Mouse (Mus musculus) MEL (cell line): Measurements from ENCODE around the gene Fmnl1. TPM values are rescaled to one million over a fixed set of nuclear protein-coding genes. Genes with fewer than 3 reads are reported as not detected.

ENCODE experiments used
- DNase-seq: peaks from one replicate; pipeline ENCODE4 v3.0.0; 2011; ENCODE audit warnings: low read depth, low spot score
- H3K27ac ChIP-seq: 2 replicates; pipeline ENCODE4 v1.5.1; 2012; ENCODE audit warnings: low read depth, mild to moderate bottlenecking, control low read depth, low read length, moderate library complexity; ENCODE audit not compliant: control insufficient read depth
- H3K27me3 ChIP-seq, 2 experiments: fragments of 150-350 bp in 1 of 2; sonication (generic) in 1 of 2; 2 replicates each; pipeline ENCODE4 v1.6.1; 2012; ENCODE audit warnings: low read length in 2 of 2, mild to moderate bottlenecking in 2 of 2, improper control_type of control experiment in 1 of 2, moderate library complexity in 1 of 2; ENCODE audit not compliant: insufficient read depth in 2 of 2, control insufficient read depth in 1 of 2
- H3K36me3 ChIP-seq, 2 experiments: 2 replicates each; pipeline ENCODE4 v1.6.1; 2012 to 2014; ENCODE audit warnings: low read length in 2 of 2, improper control_type of control experiment in 1 of 2, inconsistent platforms in 1 of 2, mild to moderate bottlenecking in 1 of 2; ENCODE audit not compliant: insufficient read depth in 2 of 2, control insufficient read depth in 1 of 2
- H3K4me1 ChIP-seq, 2 experiments: fragments of 150-350 bp in 1 of 2; sonication (generic) in 1 of 2; 2 replicates each; pipeline ENCODE4 v1.6.1; 2012; ENCODE audit warnings: low read length in 2 of 2, improper control_type of control experiment in 1 of 2, mild to moderate bottlenecking in 1 of 2; ENCODE audit not compliant: insufficient read depth in 2 of 2, control insufficient read depth in 1 of 2
- H3K4me3 ChIP-seq, 2 experiments: fragments of 150-350 bp in 1 of 2; sonication (generic) in 1 of 2; 2 replicates each; pipeline ENCODE4 v1.5.1; 2012; ENCODE audit warnings: low read depth in 2 of 2, low read length in 2 of 2, mild to moderate bottlenecking in 2 of 2, moderate library complexity in 2 of 2, control low read depth in 1 of 2, improper control_type of control experiment in 1 of 2; ENCODE audit not compliant: control insufficient read depth in 1 of 2, insufficient read depth in 1 of 2
- H3K79me2 ChIP-seq: 2 replicates; pipeline ENCODE4 v1.6.1; 2012; ENCODE audit warnings: mild to moderate bottlenecking, low read length, moderate library complexity; ENCODE audit not compliant: control insufficient read depth, poor library complexity, insufficient read depth
- H3K9ac ChIP-seq: 2 replicates; pipeline ENCODE4 v1.6.1; 2012; ENCODE audit warnings: low read depth, mild to moderate bottlenecking, control low read depth, low read length, moderate library complexity; ENCODE audit not compliant: control insufficient read depth, poor library complexity, severe bottlenecking
- H3K9me3 ChIP-seq: fragments of 150-350 bp; sonication (generic); replicated peaks from 2 replicates; pipeline ENCODE4 v1.6.1; 2012; ENCODE audit warnings: mild to moderate bottlenecking, low read length, improper control_type of control experiment, moderate library complexity; ENCODE audit not compliant: insufficient read depth
- BHLHE40 ChIP-seq: IDR thresholded peaks from 2 replicates; pipeline ENCODE4 v1.6.1; 2012; ENCODE audit warnings: low read depth, mild to moderate bottlenecking, inconsistent platforms, low read length, improper control_type of control experiment, borderline replicate concordance
- CHD1 ChIP-seq: IDR thresholded peaks from 2 replicates; pipeline ENCODE4 v1.6.1; 2012; ENCODE audit warnings: low read depth, mild to moderate bottlenecking, inconsistent platforms, low read length, improper control_type of control experiment
- CHD2 ChIP-seq: IDR thresholded peaks from 2 replicates; pipeline ENCODE4 v1.6.1; 2011; ENCODE audit warnings: low read length, improper control_type of control experiment
- CTCF ChIP-seq, 3 experiments: IDR thresholded peaks in 2 of 3; conservative IDR thresholded peaks in 1 of 3; 2 replicates each; pipeline ENCODE4 v1.5.1; 2011 to 2012; ENCODE audit warnings: low read length in 3 of 3, low read depth in 2 of 3, mild to moderate bottlenecking in 2 of 3, improper control_type of control experiment in 1 of 3, inconsistent platforms in 1 of 3, mixed read lengths in 1 of 3, moderate library complexity in 1 of 3; ENCODE audit not compliant: control insufficient read depth in 1 of 3, insufficient read depth in 1 of 3, poor library complexity in 1 of 3, severe bottlenecking in 1 of 3
- E2F4 ChIP-seq: IDR thresholded peaks from 2 replicates; pipeline ENCODE4 v1.6.1; 2011; ENCODE audit warnings: low read depth, low read length, improper control_type of control experiment, borderline replicate concordance
- EP300 ChIP-seq, 2 experiments: IDR thresholded peaks; 2 replicates each; pipeline ENCODE4 v1.6.1; 2011; ENCODE audit warnings: improper control_type of control experiment in 2 of 2, low read length in 2 of 2, low read depth in 1 of 2, mild to moderate bottlenecking in 1 of 2
- GABPA ChIP-seq: IDR thresholded peaks from 2 replicates; pipeline ENCODE4 v1.6.1; 2012; ENCODE audit warnings: low read depth, mild to moderate bottlenecking, inconsistent platforms, low read length, improper control_type of control experiment, moderate library complexity
- GATA1 ChIP-seq: IDR thresholded peaks from 2 replicates; pipeline ENCODE4 v1.6.1; 2011; ENCODE audit warnings: low read depth, low read length, improper control_type of control experiment
- HCFC1 ChIP-seq: IDR thresholded peaks from 2 replicates; pipeline ENCODE4 v1.6.1; 2012; ENCODE audit warnings: low read depth, mild to moderate bottlenecking, inconsistent platforms, low read length, improper control_type of control experiment, moderate library complexity
- JUND ChIP-seq: IDR thresholded peaks from 2 replicates; pipeline ENCODE4 v1.6.1; 2011; ENCODE audit warnings: low read depth, mild to moderate bottlenecking, improper control_type of control experiment, low read length
- KAT2A ChIP-seq: conservative IDR thresholded peaks from 2 replicates; pipeline ENCODE4 v1.6.1; 2012; ENCODE audit warnings: low read depth, low read length, improper control_type of control experiment, inconsistent platforms
- MAX ChIP-seq: IDR thresholded peaks from 2 replicates; pipeline ENCODE4 v1.6.1; 2011; ENCODE audit warnings: low read length, improper control_type of control experiment
- MAZ ChIP-seq: IDR thresholded peaks from 2 replicates; pipeline ENCODE4 v1.6.1; 2012; ENCODE audit warnings: low read depth, mild to moderate bottlenecking, inconsistent platforms, low read length, improper control_type of control experiment
- MXI1 ChIP-seq: IDR thresholded peaks from 2 replicates; pipeline ENCODE4 v1.6.1; 2011; ENCODE audit warnings: mild to moderate bottlenecking, low read depth, low read length, improper control_type of control experiment
- MYC ChIP-seq: IDR thresholded peaks from 2 replicates; pipeline ENCODE4 v1.6.1; 2011; ENCODE audit warnings: low read depth, mild to moderate bottlenecking, low read length, improper control_type of control experiment, moderate library complexity
- NELFE ChIP-seq: IDR thresholded peaks from 2 replicates; pipeline ENCODE4 v1.6.1; 2011; ENCODE audit warnings: low read depth, low read length, improper control_type of control experiment
- NRF1 ChIP-seq: IDR thresholded peaks from 2 replicates; pipeline ENCODE4 v1.6.1; 2014; ENCODE audit warnings: low read depth, mild to moderate bottlenecking, inconsistent platforms, low read length, improper control_type of control experiment, moderate library complexity; ENCODE audit not compliant: poor library complexity, insufficient read depth, severe bottlenecking
- POLR2A ChIP-seq, 2 experiments: IDR thresholded peaks; 2 replicates each; pipeline ENCODE4 v1.6.1; 2011 to 2012; ENCODE audit warnings: low read length in 2 of 2, mild to moderate bottlenecking in 2 of 2, control low read depth in 1 of 2, improper control_type of control experiment in 1 of 2, low read depth in 1 of 2, moderate library complexity in 1 of 2; ENCODE audit not compliant: control insufficient read depth in 1 of 2, insufficient read depth in 1 of 2, poor library complexity in 1 of 2
- POLR2AphosphoS2 ChIP-seq: IDR thresholded peaks from 2 replicates; pipeline ENCODE4 v1.6.1; 2011; ENCODE audit warnings: low read length, improper control_type of control experiment
- POLR2AphosphoS5 ChIP-seq: IDR thresholded peaks from 2 replicates; pipeline ENCODE4 v1.6.1; 2012; ENCODE audit warnings: low read depth, borderline replicate concordance, mild to moderate bottlenecking, inconsistent platforms, low read length, moderate library complexity, mixed read lengths
- RCOR1 ChIP-seq: IDR thresholded peaks from 2 replicates; pipeline ENCODE4 v1.6.1; 2012; ENCODE audit warnings: low read depth, mild to moderate bottlenecking, inconsistent platforms, low read length, improper control_type of control experiment
- SMC3 ChIP-seq: IDR thresholded peaks from 2 replicates; pipeline ENCODE4 v1.6.1; 2011; ENCODE audit warnings: low read depth, low read length, improper control_type of control experiment
- TBP ChIP-seq: IDR thresholded peaks from 2 replicates; pipeline ENCODE4 v1.8.0; 2011; ENCODE audit warnings: low read depth, low read length, improper control_type of control experiment
- TCF12 ChIP-seq: IDR thresholded peaks from 2 replicates; pipeline ENCODE4 v1.6.1; 2014; ENCODE audit warnings: low read depth, mild to moderate bottlenecking, inconsistent platforms, low read length, improper control_type of control experiment, moderate library complexity
- UBTF ChIP-seq: IDR thresholded peaks from 2 replicates; pipeline ENCODE4 v1.6.1; 2012; ENCODE audit warnings: low read depth, mild to moderate bottlenecking, inconsistent platforms, low read length, improper control_type of control experiment, moderate library complexity, borderline replicate concordance; ENCODE audit not compliant: insufficient read depth
- USF1 ChIP-seq: IDR thresholded peaks from 2 replicates; pipeline ENCODE4 v1.6.1; 2014; ENCODE audit warnings: low read depth, mild to moderate bottlenecking, inconsistent platforms, low read length, improper control_type of control experiment, moderate library complexity
- ZC3H11A ChIP-seq: IDR thresholded peaks from 2 replicates; pipeline ENCODE4 v1.6.1; 2012; ENCODE audit warnings: low read depth, mild to moderate bottlenecking, inconsistent platforms, low read length, improper control_type of control experiment
- ZMIZ1 ChIP-seq: IDR thresholded peaks from 2 replicates; pipeline ENCODE4 v1.6.1; 2012; ENCODE audit warnings: low read depth, mild to moderate bottlenecking, inconsistent platforms, low read length, improper control_type of control experiment, moderate library complexity
- ZNF384 ChIP-seq: IDR thresholded peaks from 2 replicates; pipeline ENCODE4 v1.6.1; 2012; ENCODE audit warnings: low read depth, mild to moderate bottlenecking, inconsistent platforms, low read length, improper control_type of control experiment
- polyA plus RNA-seq, 2 experiments: library from polyadenylated mRNA; stranded (reverse) in 1 of 2; unstranded in 1 of 2; fragments of >175 nt in 1 of 2; fragments of >200 nt in 1 of 2; gene quantifications; 2 replicates each; pipeline versions ENCODE4 v1.2.1 to v1.2.4; 2012; ENCODE audit warnings: low replicate concordance in 2 of 2, low read depth in 1 of 2; ENCODE audit not compliant: insufficient read length in 2 of 2, insufficient read depth in 1 of 2, missing spikeins in 1 of 2
- total RNA-seq: library from RNA; depleted of rRNA; stranded (reverse); fragments of 300-350 nt; gene quantifications from 2 replicates; pipeline ENCODE4 v1.2.3, GENCODE M21; 2012

Fmnl1 gene
- total and polyA plus RNA-seq, 3 experiments, result 1.7 to 17.2 TPM; not detected in 1

- Histone ChIP-seq H3K4me1 (peaks cover 0 to 4% of the 10 kb centered on the region in 2 experiments; a peak in 1 of 4 replicates), H3K9me3 (no peaks in the 10 kb centered on the region), H3K27ac (no peak overlapping the region), H3K36me3 (no peaks in the 10 kb centered on the region), H3K27me3 (no peaks in the 10 kb centered on the region), H3K4me3 (no peak overlapping the region), H3K9ac (no peak overlapping the region), H3K79me2 (no peaks in the 10 kb centered on the region)
- DNase-seq, result no peak
- TF ChIP-seq BHLHE40 (no peak), ZNF384 (no peak), TBP (no peak), TCF12 (no peak), UBTF (no peak), POLR2AphosphoS5 (no peak), RCOR1 (no peak), POLR2AphosphoS2 (no peak), SMC3 (no peak), E2F4 (no peak), HCFC1 (no peak), NRF1 (no peak), KAT2A (no peak), USF1 (no peak), CHD1 (no peak)
Observed at GRCm38 (mm10) chr11:103181349-103181748, 10.4 kb downstream of the Fmnl1 start.

DNA sequence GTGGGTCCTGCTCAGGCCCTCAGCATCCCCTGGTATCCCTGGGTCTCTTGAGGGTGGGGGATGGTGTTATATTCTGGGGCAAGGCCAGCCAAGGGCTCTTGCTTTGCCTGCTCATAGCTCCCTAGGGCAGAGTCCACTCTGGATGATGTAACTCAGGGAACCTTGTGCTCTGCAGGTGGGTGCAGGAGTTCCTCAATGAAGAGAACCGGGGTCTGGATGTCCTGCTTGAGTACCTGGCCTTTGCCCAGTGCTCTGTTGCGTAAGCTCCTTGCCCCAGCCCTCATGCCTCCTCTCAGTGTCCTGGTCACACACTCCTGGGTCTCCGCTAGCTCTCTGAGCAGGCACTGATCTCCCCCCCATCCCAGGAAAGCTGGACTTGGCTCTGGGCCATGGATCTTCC lies 11.0 kb downstream of the Fmnl1 start:
- H3K9ac ChIP-seq, result no peak overlapping the region
- TF ChIP-seq MAX (no peak), NELFE (no peak), EP300 (IDR thresholded peaks at IDR 0.05; ENCODE audit: low read depth in 1 of 2, low read length in 2 of 2) (no peak), CHD2 (no peak), CTCF (IDR thresholded peaks at IDR 0.05 in 2 of 3, conservative IDR thresholded peaks at IDR 0.05 in 1 of 3; ENCODE audit: control insufficient read depth in 1 of 3, insufficient read depth in 1 of 3, low read depth in 2 of 3, low read length in 3 of 3, poor library complexity in 1 of 3, severe bottlenecking in 1 of 3) (no peak), HCFC1 (no peak), GATA1 (no peak), MXI1 (no peak), MYC (no peak), POLR2AphosphoS2 (no peak), POLR2A (IDR thresholded peaks at IDR 0.05; ENCODE audit: control insufficient read depth in 1 of 2, insufficient read depth in 1 of 2, low read depth in 1 of 2, low read length in 2 of 2, poor library complexity in 1 of 2) (no peak), ZNF384 (no peak), GABPA (no peak), USF1 (no peak), UBTF (no peak), ZMIZ1 (no peak), JUND (no peak), MAZ (no peak), ZC3H11A (no peak)
- H3K9me3 ChIP-seq, result no peaks in the 10 kb centered on the region
- no peak overlapping the region for H3K4me3 ChIP-seq
- H3K27ac ChIP-seq, result no peak overlapping the region
- H3K4me1 ChIP-seq, result peaks cover 0 to 4% of the 10 kb centered on the region in 2 experiments; a peak in 1 of 4 replicates
- no peaks in the 10 kb centered on the region for H3K79me2 ChIP-seq
- H3K27me3 ChIP-seq, result no peaks in the 10 kb centered on the region
- DNase-seq, result no peak
- H3K36me3 ChIP-seq, result no peaks in the 10 kb centered on the region
